Mouse (Mus musculus): ENCODE data around the gene Gzmn.
"Not testable (repeated sequence)": the region's sequence is repeated elsewhere in the genome, so short reads cannot be mapped to it uniquely, and the experiment has no call there.

Gzmn gene

DNA sequence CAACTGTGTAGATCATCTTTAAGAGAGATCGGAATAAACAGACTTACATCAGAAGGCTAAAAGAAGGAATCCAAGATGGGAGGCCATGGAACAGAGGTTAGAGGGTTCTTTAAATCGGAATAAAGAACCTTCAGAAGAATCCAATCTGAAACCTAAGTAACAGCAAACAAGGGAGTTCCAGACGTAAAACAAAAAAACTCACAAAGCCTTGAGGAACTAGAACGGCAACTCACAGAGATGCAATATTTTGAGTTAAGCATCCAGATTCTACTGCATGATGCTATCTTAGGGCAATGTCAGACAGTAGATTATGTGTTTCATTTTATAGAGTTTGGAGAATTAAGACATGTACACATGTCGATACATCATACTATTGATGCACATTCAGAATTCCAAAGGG lies at the start of gene Gzmn:
Gzmn (minus strand) TSS at position 101 of the 400 bp plus-strand sequence.
- DNase-seq (ENCODE audit: low spot score): no peak

DNA sequence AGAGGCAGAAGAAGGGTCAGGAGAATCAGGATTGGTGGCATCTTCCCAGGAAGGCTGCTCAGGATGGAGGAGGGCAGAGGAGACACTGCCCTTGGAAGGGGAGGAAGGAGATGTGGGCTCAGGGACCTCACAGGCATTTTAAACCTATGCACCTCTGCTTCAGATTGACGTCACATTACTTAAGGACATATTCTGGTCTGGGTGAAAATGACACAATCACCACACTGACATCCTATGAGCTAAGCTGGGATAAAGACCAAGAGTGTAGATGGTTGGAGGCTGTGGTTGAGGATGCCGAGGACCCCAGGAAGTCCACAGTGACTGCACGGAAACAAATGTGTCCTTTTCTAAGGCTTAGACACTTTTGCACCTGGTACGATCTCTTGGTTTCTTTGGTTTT lies 36.9 kb upstream of the Gzmn start, which contains the start of gene Gzmf:
Gzmf (minus strand) TSS at position 101 of the 400 bp plus-strand sequence.
- no peak for DNase-seq (ENCODE audit: low spot score)

DNA sequence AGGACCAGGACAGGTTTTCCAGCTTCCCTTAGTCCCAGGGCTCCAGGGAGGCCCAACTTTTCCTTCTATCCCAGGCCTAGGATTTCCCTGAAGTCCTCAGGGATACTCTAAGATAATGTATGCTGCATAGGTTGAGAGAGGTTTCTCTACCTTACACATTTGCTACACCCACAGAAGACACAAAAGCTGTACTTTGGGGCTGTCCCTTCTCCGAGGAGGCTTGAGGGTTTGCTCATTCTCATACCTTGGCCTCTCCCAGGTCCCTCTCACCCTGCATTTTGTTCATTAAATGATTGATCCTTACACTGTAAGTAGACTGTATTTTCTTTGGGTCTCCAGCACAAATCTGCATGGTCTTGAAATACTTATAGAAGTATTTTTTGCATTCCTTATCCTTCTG lies 31.2 kb upstream of the Gzmn start:
- no peak for DNase-seq (ENCODE audit: low spot score)

DNA sequence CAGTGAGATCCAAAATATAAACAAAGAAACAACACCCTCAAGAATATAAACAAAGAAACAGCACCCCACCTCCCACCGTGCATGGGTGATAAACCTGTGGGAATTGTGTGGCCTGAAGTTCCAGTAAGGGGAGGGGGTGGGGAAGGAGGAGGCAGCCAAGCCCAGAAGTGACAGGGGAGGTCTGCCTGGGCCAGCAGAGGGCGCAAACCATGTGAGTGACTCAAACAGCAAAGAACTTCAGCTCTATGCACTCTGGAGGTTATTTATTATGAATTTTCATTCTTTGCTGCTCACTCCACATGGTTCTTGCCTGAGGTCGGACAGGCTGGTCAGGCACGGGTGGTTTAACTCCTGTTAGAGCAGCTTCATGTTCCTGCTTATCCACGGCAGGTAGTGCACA lies 30.6 kb upstream of the Gzmn start:
- peak; percentile 30 for DNase-seq (ENCODE audit: low spot score)

DNA sequence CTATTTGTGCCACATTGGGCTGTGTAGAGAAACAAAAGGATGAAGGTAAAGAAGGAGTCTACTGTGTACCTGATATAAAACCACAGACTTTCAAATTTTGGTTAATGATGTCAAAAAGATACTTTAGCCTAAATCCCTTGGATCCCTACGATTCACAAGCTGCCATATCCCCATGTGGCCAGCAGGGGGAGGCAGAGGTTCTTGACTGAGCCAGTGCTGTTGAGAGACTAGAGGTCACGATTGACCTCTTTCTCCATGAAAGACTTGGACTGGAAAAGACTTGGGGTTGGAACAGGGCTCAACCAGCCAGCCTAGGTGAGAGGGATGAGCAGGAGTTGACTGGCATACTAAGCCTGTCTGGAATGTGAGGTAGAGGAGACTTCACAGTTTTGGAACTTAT lies 29.6 kb upstream of the Gzmn start:
- DNase-seq (ENCODE audit: low spot score): peak; percentile 65

DNA sequence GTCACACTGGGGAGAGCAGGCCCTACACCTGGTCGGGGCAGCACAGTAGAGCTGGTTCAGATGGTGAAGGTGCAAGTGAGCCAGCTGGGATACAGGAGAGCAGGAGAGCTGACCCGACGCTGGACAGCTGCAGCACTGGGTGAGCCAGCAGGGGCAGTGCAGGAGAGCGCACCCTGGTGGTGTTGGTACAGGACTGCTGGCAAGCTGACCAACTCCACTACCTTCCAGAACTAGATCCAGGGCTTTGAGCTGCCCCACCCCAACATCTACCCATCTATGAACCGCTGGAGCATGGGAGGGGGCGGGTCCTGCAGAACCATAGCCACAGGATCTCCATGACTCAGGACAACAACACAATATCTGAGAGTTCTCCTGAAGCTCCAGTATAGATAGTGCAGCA lies 12.5 kb upstream of the Gzmn start:
- DNase-seq (ENCODE audit: low spot score): no peak

DNA sequence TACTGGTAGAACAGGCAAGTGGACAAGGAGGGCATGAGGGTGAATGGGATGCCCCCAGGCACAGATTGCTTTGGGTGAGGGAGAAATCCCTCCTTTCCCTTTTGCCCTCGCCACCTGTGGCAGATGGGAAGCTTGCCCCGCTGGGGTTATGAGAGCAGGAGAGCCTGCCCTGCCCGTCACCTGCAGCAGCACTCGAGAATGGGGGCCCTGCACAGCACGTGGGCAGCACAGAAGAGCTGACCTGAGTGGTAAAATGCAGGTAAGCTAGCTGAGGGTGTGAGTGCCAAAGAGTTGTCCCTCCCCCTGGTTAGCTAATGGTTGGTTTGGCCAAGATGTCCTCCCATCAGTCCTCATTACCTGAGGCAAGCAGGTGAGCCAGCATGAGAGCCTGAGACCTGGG lies 12.1 kb upstream of the Gzmn start:
- no peak for DNase-seq (ENCODE audit: low spot score)

DNA sequence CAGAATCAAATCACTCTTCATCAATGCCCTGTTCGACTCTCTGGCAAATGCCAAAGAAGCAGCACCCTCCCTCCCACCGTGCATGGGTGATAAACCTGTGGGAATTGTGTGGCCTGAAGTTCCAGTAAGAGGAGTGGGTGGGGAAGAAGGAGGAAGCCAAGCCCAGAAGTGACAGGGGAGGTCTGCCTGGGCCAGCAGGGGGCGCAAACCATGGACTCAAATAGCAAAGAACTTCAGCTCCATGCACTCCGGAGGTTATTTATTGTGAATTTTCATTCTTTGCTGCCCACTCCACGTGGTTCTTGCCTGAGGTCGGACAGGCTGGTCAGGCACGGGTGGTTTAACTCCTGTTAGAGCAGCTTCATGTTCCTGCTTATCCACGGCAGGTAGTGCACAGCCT lies 3.3 kb upstream of the Gzmn start:
- DNase-seq (ENCODE audit: low spot score): peak; percentile 46

DNA sequence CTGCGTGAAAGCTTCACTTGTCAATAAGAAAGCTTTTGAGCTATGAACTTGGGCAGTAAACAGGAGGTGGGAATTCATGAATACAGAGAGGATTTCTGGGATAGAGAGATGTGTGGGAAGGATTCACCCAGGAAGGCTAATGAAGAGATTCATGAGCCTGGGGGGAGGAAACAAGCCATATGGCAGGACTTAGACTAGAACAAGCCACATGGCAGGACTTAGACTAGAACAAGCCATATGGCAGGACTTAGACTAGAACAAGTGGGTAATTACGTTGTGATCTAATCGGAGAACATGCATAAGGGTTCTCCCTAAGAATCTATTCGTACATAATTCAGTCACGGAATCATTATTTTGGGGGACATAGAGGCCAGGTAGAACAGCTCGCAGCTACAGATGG lies 1.0 kb downstream of the Gzmn start:
- DNase-seq (ENCODE audit: low spot score): no peak

DNA sequence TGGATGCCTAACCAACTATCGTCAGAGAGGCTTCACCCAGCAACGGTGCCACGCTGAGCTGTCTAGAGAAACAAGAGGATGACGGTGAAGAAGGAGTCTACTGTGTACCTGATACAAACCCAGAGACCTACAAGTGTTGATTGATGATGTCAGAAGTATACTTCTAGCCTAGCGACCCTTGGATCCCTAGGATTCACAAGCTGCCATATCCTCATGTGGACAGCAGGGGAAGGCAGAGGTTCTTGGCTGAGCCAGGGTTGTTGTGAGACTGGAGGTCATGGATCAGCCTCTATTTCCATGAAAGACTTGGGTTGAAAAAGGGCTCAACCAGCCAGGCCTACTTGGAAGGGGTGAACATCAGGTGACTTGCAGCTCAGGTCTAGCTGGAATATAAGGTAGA lies 1.7 kb downstream of the Gzmn start:
- DNase-seq (ENCODE audit: low spot score): no peak

DNA sequence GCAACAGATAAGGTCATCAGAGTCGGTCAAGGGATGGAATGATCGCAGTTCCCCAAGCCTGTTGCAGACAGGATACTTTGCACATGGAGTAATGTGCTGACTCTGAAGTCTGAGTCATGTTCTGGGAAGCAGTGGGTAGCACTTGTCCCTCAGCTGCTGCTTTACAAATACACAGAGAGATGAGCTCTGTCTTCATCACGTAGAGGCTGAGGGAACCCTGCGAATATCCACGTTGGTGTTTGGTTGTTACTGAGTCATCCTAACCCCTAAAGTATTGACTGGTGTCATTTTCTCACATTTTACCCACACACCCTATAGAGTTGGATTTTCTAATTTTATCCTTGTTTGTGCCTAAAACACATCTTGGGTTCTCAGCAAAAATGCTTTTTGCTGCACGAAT lies 6.4 kb downstream of the Gzmn start:
- no peak for DNase-seq (ENCODE audit: low spot score)

DNA sequence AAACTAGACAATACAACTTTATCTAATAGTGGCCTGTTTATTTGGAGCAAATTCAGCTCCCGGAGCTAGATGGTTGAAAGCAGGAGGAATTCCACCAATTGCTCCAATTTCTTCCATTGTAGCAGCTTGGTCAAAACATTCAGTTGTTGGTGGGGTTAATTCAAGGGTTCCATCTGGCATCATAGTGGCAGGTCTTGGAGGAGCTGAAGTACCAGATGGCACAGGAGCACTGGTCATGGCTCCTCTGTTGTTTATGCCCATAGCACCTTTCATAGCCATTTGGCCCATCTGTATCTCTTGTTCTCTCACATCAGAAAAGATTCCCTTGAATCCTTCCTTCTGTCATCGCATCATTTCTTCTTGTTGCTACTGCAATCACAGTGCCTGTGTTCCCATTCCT lies 12.3 kb downstream of the Gzmn start:
- no peak for DNase-seq (ENCODE audit: low spot score)

DNA sequence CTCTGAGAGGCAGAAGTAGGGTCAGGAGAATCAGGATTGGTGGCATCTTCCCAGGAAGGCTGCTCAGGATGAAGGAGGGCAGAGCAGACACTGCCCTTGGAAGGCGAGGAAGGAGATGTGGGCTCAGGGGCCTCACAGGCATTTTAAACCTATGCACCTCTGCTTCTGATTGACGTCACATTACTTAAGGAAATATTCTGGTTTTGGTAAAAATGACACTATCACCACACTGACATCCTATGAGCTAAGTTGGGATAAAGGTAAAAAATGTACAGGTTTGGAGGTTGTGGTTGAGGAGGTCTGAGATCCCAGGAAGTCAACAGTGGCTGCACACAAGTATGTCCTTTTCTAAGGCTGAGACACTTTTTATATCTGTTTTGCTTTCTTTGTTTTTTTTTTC lies 14.9 kb downstream of the Gzmn start, which contains the start of gene Gzmg:
Gzmg (minus strand) TSS at position 101 of the 400 bp plus-strand sequence.
- not testable (repeated sequence) for DNase-seq (ENCODE audit: low spot score)

DNA sequence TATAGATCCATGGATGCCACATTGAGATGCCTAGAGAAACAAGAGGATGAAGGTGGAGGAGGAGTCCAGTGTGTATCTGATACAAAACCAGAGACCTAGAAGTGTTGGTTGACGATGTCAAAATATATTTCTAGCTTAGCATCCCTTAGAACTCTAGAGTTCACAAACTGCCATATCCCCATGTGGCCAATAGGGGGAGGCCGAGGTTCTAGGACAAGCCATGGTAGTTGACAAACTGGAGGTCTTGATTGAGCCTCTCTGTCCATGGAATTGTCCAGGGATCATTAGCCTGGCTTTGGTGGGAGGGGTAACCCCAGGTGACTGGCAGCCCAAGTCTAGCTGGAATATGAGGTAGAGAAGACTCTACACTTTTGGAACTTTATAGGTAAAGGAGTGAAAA lies 19.1 kb downstream of the Gzmn start:
- DNase-seq (ENCODE audit: low spot score): no peak

DNA sequence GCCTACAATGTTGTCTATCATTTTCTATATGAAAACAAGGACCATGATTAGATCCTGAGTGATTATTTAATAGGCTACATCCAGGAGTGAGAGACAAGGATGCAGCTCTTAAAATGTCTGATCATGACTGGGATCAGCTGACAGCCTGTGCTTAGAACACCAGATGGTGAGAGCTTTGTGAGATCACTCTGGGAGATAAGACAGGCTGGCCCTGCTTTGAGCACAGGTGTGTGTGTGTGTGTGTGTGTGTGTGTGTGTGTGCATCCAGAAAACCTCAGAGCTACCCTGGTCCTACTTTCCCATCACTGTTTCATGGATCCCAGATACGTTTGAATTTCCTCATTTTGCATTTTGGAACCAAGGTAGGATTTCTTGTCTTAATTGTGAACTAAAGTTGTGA lies 40.7 kb downstream of the Gzmn start:
- DNase-seq (ENCODE audit: low spot score): not testable (repeated sequence)

DNA sequence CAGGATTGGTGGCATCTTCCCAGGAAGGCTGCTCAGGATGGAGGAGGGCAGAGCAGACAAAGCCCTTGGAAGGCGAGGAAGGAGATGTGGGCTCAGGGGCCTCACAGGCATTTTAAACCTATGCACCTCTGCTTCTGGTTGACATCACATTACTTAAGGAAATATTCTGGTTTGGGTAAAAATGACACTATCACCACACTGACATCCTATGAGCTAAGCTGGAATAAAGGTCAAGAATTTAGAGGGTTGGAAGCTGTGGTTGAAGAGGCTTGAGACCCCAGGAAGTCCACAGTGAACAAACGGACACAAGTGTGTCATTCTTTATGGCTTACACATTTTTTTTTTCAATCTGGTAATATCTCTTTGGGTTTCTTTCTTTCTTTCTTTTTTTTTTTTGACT lies 41.9 kb downstream of the Gzmn start, which contains the start of gene Gzmd:
Gzmd (minus strand) TSS at position 101 of the 400 bp plus-strand sequence.
- DNase-seq (ENCODE audit: low spot score): not testable (repeated sequence)

DNA sequence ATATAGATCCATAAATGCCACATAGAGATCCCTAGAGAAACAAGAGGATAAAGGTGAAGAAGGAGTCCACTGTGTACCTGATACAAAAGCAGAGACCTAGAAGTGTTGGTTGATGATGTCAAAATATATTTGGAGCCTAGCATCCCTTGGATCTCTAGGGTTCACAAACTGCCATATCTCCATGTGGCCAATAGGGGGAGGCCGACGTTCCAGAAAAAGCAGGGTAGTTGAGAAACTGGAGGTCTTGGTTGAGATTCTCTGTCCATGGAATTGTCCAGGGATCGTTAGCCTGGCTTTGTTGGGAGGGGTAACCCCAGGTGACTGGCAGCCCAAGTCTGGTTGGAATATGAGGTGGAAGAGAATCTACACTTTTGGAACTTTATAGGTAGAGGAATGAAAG lies 46.1 kb downstream of the Gzmn start:
- DNase-seq (ENCODE audit: low spot score): no peak

DNA sequence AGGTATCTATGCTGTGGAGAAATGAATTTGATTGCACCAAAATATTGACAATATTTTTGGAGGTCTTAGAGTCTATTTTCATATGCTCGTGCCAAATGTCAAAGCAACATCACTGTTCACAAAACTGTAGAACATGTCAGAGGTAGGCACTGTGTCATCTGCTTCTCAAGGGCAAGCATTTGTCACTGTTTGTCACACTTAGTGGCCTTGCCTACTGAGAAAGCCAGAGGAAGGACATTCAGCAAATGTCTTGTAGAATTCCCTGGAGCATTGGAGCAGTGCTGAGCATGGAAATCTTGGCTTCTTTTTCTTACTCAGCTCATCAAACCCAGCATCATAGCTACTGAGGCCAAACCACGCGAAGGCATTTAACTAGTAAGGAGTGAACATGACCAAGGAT lies 50.9 kb downstream of the Gzmn start:
- no peak for DNase-seq (ENCODE audit: low spot score)

DNA sequence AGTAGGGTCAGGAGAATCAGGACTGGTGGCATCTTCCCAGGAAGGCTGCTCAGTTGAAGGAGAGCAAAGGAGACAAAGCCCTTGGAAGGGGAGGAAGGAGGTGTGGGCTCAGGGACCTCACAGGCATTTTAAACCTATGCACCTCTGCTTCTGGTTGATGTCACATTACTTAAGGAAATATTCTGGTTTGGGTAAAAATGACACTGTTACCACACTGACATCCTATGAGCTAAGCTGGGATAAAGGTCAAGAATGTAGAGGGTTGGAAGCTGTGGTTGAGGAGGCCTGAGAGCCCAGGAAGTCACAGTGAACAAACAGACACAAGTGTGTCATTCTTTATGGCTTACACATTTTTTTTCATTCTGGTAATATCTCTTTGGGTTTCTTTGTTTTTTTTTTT lies 53.9 kb downstream of the Gzmn start, which contains the start of gene Gzme:
Gzme (minus strand) TSS at position 101 of the 400 bp plus-strand sequence.
- no peak for DNase-seq (ENCODE audit: low spot score)
